Mouse (Mus musculus) myocyte (in vitro differentiated cells): Measurements from ENCODE around the gene Mlph. TPM values are rescaled to one million over a fixed set of nuclear protein-coding genes. Genes with fewer than 3 reads are reported as not detected.

ENCODE experiments used
- H3K27me3 ChIP-seq: one replicate; pipeline ENCODE4 v1.6.1; 2011; ENCODE audit not compliant: control insufficient read depth, insufficient read depth, insufficient read length
- H3K36me3 ChIP-seq: one replicate; pipeline ENCODE4 v1.6.1; 2011; ENCODE audit not compliant: control insufficient read depth, insufficient read depth
- H3K4me2 ChIP-seq: one replicate; pipeline ENCODE4 v1.6.1; 2011; ENCODE audit warnings: low read depth, control low read depth
- H3K4me3 ChIP-seq: one replicate; pipeline ENCODE4 v1.5.1; 2011; ENCODE audit warnings: mild to moderate bottlenecking, control low read depth, moderate library complexity
- H3K79me2 ChIP-seq: one replicate; pipeline ENCODE4 v1.6.1; 2011; ENCODE audit not compliant: control insufficient read depth, insufficient read depth
- H3ac ChIP-seq: one replicate; pipeline ENCODE4 v1.6.1; 2011; ENCODE audit not compliant: control insufficient read depth, insufficient read length
- CEBPB ChIP-seq: IDR thresholded peaks from 2 replicates; pipeline ENCODE4 v1.6.1; 2011; ENCODE audit warnings: mild to moderate bottlenecking, moderate library complexity; ENCODE audit not compliant: poor library complexity, insufficient read depth, severe bottlenecking
- E2F4 ChIP-seq: IDR thresholded peaks from one replicate; pipeline ENCODE4 v1.6.1; 2011; ENCODE audit warnings: mild to moderate bottlenecking, control low read depth, moderate library complexity; ENCODE audit not compliant: insufficient read depth
- MAX ChIP-seq: IDR thresholded peaks from one replicate; pipeline ENCODE4 v1.6.1; 2011; ENCODE audit warnings: low read depth, mild to moderate bottlenecking, control low read depth
- MYOD1 ChIP-seq, 3 experiments: IDR thresholded peaks; one replicate each; pipeline ENCODE4 v1.6.1; 2011; ENCODE audit warnings: control low read depth in 2 of 3, low read depth in 2 of 3, mild to moderate bottlenecking in 2 of 3, moderate library complexity in 1 of 3; ENCODE audit not compliant: insufficient read length in 2 of 3, control insufficient read depth in 1 of 3
- MYOG ChIP-seq, 3 experiments: IDR thresholded peaks; one replicate each; pipeline ENCODE4 v1.6.1; 2011; ENCODE audit warnings: control low read depth in 2 of 3, low read depth in 2 of 3, mild to moderate bottlenecking in 2 of 3; ENCODE audit not compliant: insufficient read length in 2 of 3, control insufficient read depth in 1 of 3, insufficient read depth in 1 of 3
- POLR2A ChIP-seq: IDR thresholded peaks from one replicate; pipeline ENCODE4 v1.6.1; 2011; ENCODE audit warnings: low read depth, mild to moderate bottlenecking, control low read depth, moderate library complexity; ENCODE audit not compliant: insufficient read length
- POLR2AphosphoS2 ChIP-seq: IDR thresholded peaks from one replicate; pipeline ENCODE4 v1.6.1; 2011; ENCODE audit warnings: low read depth, control low read depth; ENCODE audit not compliant: insufficient read length
- REST ChIP-seq: IDR thresholded peaks from one replicate; pipeline ENCODE4 v1.6.1; 2011; ENCODE audit warnings: mild to moderate bottlenecking, control low read depth, moderate library complexity; ENCODE audit not compliant: insufficient read depth, insufficient read length
- SRF ChIP-seq: IDR thresholded peaks from one replicate; pipeline ENCODE4 v1.6.1; 2011; ENCODE audit warnings: low read depth; ENCODE audit not compliant: control insufficient read depth, insufficient read length
- TCF12 ChIP-seq: IDR thresholded peaks from one replicate; pipeline ENCODE4 v1.6.1; 2011; ENCODE audit warnings: mild to moderate bottlenecking, control low read depth; ENCODE audit not compliant: poor library complexity, insufficient read depth, severe bottlenecking
- TCF3 ChIP-seq: IDR thresholded peaks from one replicate; pipeline ENCODE4 v1.6.1; 2011; ENCODE audit warnings: low read depth, control low read depth; ENCODE audit not compliant: insufficient read length
- USF1 ChIP-seq: IDR thresholded peaks from one replicate; pipeline ENCODE4 v1.6.1; 2011; ENCODE audit warnings: low read depth, mild to moderate bottlenecking, control low read depth, moderate library complexity
- polyA plus RNA-seq: library from polyadenylated mRNA; unstranded; fragments of >200 nt; fragmentation: generic; extraction: Trizol; gene quantifications from one replicate; pipeline ENCODE4 v1.2.1, GENCODE M21; 2012; ENCODE audit warnings: missing spikeins

Mlph gene
- polyA plus RNA-seq, 1 experiment: 0.11 TPM

DNA sequence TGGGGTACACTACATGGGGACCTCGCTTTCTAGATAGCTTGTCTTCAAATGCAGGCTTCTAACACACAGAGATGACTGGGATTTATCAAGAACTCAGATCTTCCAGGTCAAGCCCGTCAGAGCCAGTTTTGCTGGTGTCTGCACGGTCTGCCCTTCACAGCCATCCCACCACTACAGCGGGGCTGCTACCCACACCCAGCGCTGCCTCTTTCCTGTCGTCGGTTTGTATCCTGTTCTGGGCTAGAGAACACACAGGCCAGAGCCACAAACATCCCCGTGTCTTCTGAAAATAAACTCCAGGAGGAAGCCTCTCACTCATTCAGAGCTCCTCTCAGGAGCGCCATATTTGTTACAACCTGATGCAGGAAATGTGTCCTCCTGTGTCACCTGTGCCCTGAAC is 34.4 kb downstream of the Mlph start:
- TF ChIP-seq CEBPB: no peak
- TF ChIP-seq MYOD1 (IDR thresholded peaks at IDR 0.05; ENCODE audit: control insufficient read depth in 1 of 3, insufficient read length in 2 of 3, low read depth in 2 of 3): no peak
- TF ChIP-seq E2F4: no peak
- TF ChIP-seq POLR2AphosphoS2: no peak
- TF ChIP-seq POLR2A: no peak
- TF ChIP-seq TCF12: no peak
- no peak for TF ChIP-seq MYOG (IDR thresholded peaks at IDR 0.05; ENCODE audit: control insufficient read depth in 1 of 3, insufficient read depth in 1 of 3, insufficient read length in 2 of 3, low read depth in 2 of 3)
- TF ChIP-seq SRF: no peak
- TF ChIP-seq REST: no peak
- TF ChIP-seq TCF3: no peak
- no peak for TF ChIP-seq USF1
- no peak for TF ChIP-seq MAX
- H3K4me2 ChIP-seq: no peak overlapping the region
- peaks cover 5% of the 10 kb centered on the region for H3K27me3 ChIP-seq
- no peak overlapping the region for H3ac ChIP-seq
- no peaks in the 10 kb centered on the region for H3K36me3 ChIP-seq
- no peaks in the 10 kb centered on the region for H3K79me2 ChIP-seq
- no peak overlapping the region for H3K4me3 ChIP-seq

DNA sequence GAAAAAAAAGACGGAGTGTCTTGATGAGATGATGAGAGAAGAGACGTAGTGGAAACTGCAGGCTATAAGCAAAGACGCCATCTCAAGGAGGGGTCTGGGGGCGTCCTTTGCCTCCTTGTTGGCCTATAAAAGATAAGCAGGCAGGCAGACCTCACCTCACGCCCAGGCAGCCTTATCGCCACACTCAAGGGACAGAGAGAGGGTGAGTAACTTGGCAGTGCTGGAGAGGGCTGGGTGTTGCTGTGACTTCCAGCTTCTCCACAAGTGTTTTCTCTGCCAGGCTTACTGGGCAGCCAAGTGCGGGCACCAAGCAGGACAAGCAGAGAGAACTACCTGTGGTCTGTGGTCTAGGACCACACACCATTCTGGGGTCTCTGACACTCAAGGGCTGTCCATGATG is 36.8 kb downstream of the Mlph start:
- H3K4me2 ChIP-seq: no peak overlapping the region
- H3K4me3 ChIP-seq: no peak overlapping the region
- H3K36me3 ChIP-seq: no peaks in the 10 kb centered on the region
- H3ac ChIP-seq: no peak overlapping the region
- H3K79me2 ChIP-seq: no peaks in the 10 kb centered on the region
- no peak for TF ChIP-seq TCF3
- TF ChIP-seq POLR2A: no peak
- no peak for TF ChIP-seq USF1
- no peak for TF ChIP-seq MAX
- TF ChIP-seq SRF: no peak
- no peak for TF ChIP-seq POLR2AphosphoS2
- peaks cover 5% of the 10 kb centered on the region for H3K27me3 ChIP-seq

DNA sequence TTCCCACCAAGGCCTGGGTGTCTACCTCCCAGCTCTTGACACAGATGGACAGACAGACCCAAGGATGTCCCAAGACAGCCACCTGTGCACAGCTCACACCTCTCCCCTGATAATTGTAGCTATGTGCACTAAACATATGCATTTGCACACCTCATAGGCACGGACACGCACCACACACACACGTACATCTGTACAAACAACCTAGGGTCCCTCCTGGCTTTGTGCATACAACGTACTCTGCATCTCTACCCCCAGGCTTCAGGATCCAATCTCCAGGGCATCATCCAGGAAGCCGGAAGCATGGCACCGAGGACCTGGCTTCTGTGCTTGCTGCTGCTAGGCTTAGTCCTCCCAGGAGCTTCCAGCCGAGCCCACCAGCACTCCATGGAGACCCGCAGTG is 37.9 kb downstream of the Mlph start, which contains the start of gene Prlh:
Prlh (plus strand) TSS at position 301 of the 400 bp plus-strand sequence.
- Histone ChIP-seq H3K4me3 (no peak within 1 kb of the TSS), H3ac (no peak within 1 kb of the TSS), H3K36me3 (no peaks in the 10 kb centered on the region), H3K4me2 (no peak within 1 kb of the TSS), H3K79me2 (no peaks in the 10 kb centered on the region), H3K27me3 (peaks cover 5% of the 10 kb centered on the region)
- no peak for TF ChIP-seq CEBPB
- TF ChIP-seq POLR2AphosphoS2: no peak
- TF ChIP-seq REST: no peak
- no peak for TF ChIP-seq MAX
- TF ChIP-seq TCF3: no peak
- no peak for TF ChIP-seq USF1
- TF ChIP-seq SRF: no peak
- TF ChIP-seq E2F4: no peak
- no peak for TF ChIP-seq TCF12
- TF ChIP-seq MYOD1 (IDR thresholded peaks at IDR 0.05; ENCODE audit: control insufficient read depth in 1 of 3, insufficient read length in 2 of 3, low read depth in 2 of 3): no peak
- TF ChIP-seq MYOG (IDR thresholded peaks at IDR 0.05; ENCODE audit: control insufficient read depth in 1 of 3, insufficient read depth in 1 of 3, insufficient read length in 2 of 3, low read depth in 2 of 3): no peak
- no peak for TF ChIP-seq POLR2A

DNA sequence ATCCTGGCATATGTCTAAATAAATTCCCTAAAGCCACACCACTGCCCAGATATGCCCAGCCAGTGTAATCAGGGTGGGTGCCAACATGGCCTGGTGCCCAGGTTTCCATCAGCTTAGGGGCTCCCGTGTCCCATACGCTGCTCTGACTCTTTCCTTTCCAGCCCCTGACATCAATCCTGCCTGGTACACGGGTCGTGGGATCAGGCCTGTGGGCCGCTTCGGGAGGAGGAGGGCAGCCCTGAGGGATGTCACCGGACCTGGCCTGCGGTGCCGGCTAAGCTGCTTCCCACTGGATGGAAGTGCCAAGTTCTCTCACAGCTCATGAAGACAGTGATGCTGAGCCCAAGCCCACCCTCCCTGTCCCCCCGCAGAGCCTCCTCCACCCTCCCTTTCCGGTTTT is 38.8 kb downstream of the Mlph start:
- peaks cover 13% of the 10 kb centered on the region for H3K27me3 ChIP-seq
- no peak overlapping the region for H3K4me2 ChIP-seq
- TF ChIP-seq CEBPB: no peak
- no peak for TF ChIP-seq POLR2A
- no peak for TF ChIP-seq TCF3
- TF ChIP-seq USF1: no peak
- no peak for TF ChIP-seq REST
- no peak for TF ChIP-seq E2F4
- TF ChIP-seq TCF12: no peak
- no peak for TF ChIP-seq SRF
- no peak for TF ChIP-seq POLR2AphosphoS2
- no peak for TF ChIP-seq MAX
- no peak for TF ChIP-seq MYOD1 (IDR thresholded peaks at IDR 0.05; ENCODE audit: control insufficient read depth in 1 of 3, insufficient read length in 2 of 3, low read depth in 2 of 3)
- TF ChIP-seq MYOG (IDR thresholded peaks at IDR 0.05; ENCODE audit: control insufficient read depth in 1 of 3, insufficient read depth in 1 of 3, insufficient read length in 2 of 3, low read depth in 2 of 3): no peak
- H3K36me3 ChIP-seq: no peaks in the 10 kb centered on the region
- H3ac ChIP-seq: no peak overlapping the region
- H3K4me3 ChIP-seq: no peak overlapping the region
- H3K79me2 ChIP-seq: no peaks in the 10 kb centered on the region

DNA sequence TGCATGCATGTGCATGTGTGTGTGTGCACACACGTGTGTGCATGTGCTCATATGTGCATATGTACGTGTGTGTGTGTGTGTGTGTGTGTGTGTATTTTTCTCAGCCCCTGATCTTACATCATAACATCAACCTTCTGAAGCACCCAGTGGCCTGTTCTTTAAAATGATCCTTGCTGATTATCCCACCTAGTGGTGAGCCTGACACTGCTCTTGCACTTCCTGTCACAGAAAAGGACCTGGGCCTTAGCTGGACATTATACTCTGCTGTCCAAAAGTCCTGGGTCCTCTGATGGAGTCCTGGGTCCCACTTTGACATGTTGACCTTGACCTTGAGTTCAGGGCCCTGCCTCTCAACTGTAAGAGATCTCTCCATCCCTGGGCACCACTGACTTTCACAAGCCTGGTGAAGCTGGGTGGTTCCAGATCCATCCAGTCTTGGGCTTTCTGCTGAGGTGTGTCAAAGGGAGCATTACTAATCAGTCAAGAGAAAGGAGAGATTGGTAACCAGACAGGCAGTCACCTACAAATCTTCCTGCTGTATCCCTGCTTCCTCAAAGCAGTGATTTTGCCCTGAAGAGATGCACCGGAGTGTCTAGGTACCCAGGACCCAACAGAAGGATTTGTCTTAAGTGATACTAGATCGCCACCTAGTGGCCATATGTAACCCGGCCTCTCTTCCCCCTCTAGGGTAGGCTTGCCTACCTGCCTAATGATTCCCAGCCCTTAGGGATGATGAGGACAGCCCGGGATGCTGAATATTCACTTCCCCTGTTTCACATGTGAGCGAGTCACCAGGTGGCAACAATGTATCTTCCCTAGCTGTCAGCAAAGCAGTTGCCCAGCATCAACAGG is 41.6 kb downstream of the Mlph start:
- Histone ChIP-seq H3K27me3 (peaks cover 34% of the 10 kb centered on the region), H3ac (no peak overlapping the region), H3K79me2 (no peaks in the 10 kb centered on the region), H3K4me3 (no peak overlapping the region), H3K4me2 (no peak overlapping the region), H3K36me3 (no peaks in the 10 kb centered on the region)
- no peak for TF ChIP-seq CEBPB
